8 mouse cellular contexts compared by ENCODE assay signal in the genomic region with DNA sequence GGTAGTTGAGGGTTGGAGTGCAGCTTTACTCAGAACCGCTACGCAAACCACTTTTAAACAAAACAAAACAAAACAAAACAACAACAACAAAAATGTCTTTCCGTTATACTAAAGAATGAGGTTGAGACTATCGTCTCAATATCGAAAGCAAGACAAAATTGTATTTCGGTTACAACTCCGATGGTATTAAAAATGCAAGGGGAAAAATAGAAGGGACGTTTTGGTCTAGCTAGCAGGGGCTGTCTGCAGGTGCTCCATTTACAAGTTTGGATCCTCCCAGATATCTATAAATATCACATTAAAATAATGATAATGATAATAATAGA. TPM values are rescaled to one million over a fixed set of nuclear protein-coding genes. Genes with fewer than 3 reads are reported as not detected.
DNase-seq lines count a peak whose midpoint lies in the region; ATAC-seq and TF ChIP-seq lines count a peak whose summit lies in the region.

A gene (minus strand): TSS at position 27 of the 326 bp plus-strand sequence.

- H3K9ac ChIP-seq in heart, adult 2 months (ENCODE audit: low read depth, low read length), result peak within 1 kb of the TSS; percentile 55
- H3K9ac ChIP-seq in ES-E14 (ENCODE audit: insufficient read depth, low read depth, low read length, poor library complexity, severe bottlenecking), result peak within 1 kb of the TSS; percentile 54; the same call in 1 of the 2 replicates
- H3K9ac ChIP-seq in forebrain, embryonic 15.5 days (replicated peaks), result peak within 1 kb of the TSS; percentile 93
- peak within 1 kb of the TSS; percentile 65 for H3K9ac ChIP-seq in liver, embryonic 12.5 days
- H3K9ac ChIP-seq in stomach, postnatal 0 days (ENCODE audit: low read length), result peak within 1 kb of the TSS; percentile 59

- H3K9me3 ChIP-seq in ES-E14 (ENCODE audit: control insufficient read depth, insufficient read depth, low read depth, low read length), result no peaks in the 10 kb centered on the region
- no peaks in the 10 kb centered on the region for H3K9me3 ChIP-seq in forebrain, embryonic 15.5 days
- H3K9me3 ChIP-seq in liver, embryonic 12.5 days (replicated peaks), result no peaks in the 10 kb centered on the region
- no peaks in the 10 kb centered on the region for H3K9me3 ChIP-seq in stomach, postnatal 0 days (ENCODE audit: control insufficient read depth, low read length)

- DNase-seq in heart, adult 2 months, result no peak
- no peak for DNase-seq in heart, adult 11 months
- no peak for DNase-seq in ES-E14 (ENCODE audit: low read depth, low spot score)
- no peak for DNase-seq in stomach, postnatal 0 days (ENCODE audit: low spot score)
- DNase-seq in left cerebral cortex, adult 9 months (ENCODE audit: low spot score in 2 of 2), result no peak
- DNase-seq in ovary, postnatal 10 days (ENCODE audit: low spot score), result no peak

- H3K79me2 ChIP-seq in heart, adult 2 months (replicated peaks; ENCODE audit: control insufficient read depth, insufficient read depth, low read length), result no peaks in the 10 kb centered on the region

- no peaks in the 10 kb centered on the region for H3K36me3 ChIP-seq in heart, adult 2 months (ENCODE audit: control insufficient read depth, insufficient read depth, low read length)
- H3K36me3 ChIP-seq in ES-E14 (ENCODE audit: control insufficient read depth, insufficient read depth, low read length, poor library complexity, severe bottlenecking), result no peaks in the 10 kb centered on the region
- H3K36me3 ChIP-seq in forebrain, embryonic 15.5 days, result no peaks in the 10 kb centered on the region
- H3K36me3 ChIP-seq in liver, embryonic 12.5 days, result no peaks in the 10 kb centered on the region
- no peaks in the 10 kb centered on the region for H3K36me3 ChIP-seq in stomach, postnatal 0 days (ENCODE audit: control insufficient read depth, insufficient read depth, low read length)

- peak within 1 kb of the TSS; percentile 52 for H3K27ac ChIP-seq in heart, adult 2 months
- no peak within 1 kb of the TSS for H3K27ac ChIP-seq in ES-E14 (ENCODE audit: insufficient read depth, low read depth, low read length, poor library complexity, severe bottlenecking)
- H3K27ac ChIP-seq in forebrain, embryonic 15.5 days (replicated peaks), result peak within 1 kb of the TSS; percentile 95
- H3K27ac ChIP-seq in liver, embryonic 12.5 days, result peak within 1 kb of the TSS; percentile 54
- H3K27ac ChIP-seq in stomach, postnatal 0 days (replicated peaks), result peak within 1 kb of the TSS; percentile 65

- H3K4me3 ChIP-seq in heart, adult 2 months, result peak within 1 kb of the TSS; percentile 57
- H3K4me3 ChIP-seq in ES-E14 (ENCODE audit: insufficient read depth in 1 of 2, low read depth in 1 of 2, low read length in 2 of 2, poor library complexity in 1 of 2, severe bottlenecking in 1 of 2), result peak within 1 kb of the TSS; percentile 48 to 81
- peak within 1 kb of the TSS; percentile 75 for H3K4me3 ChIP-seq in forebrain, embryonic 15.5 days
- peak within 1 kb of the TSS; percentile 64 for H3K4me3 ChIP-seq in liver, embryonic 12.5 days
- peak within 1 kb of the TSS; percentile 46 for H3K4me3 ChIP-seq in stomach, postnatal 0 days (ENCODE audit: low read depth, low read length)

- H3K4me2 ChIP-seq in forebrain, embryonic 15.5 days (replicated peaks), result peak within 1 kb of the TSS; percentile 80
- peak within 1 kb of the TSS; percentile 74 for H3K4me2 ChIP-seq in liver, embryonic 12.5 days
- peak within 1 kb of the TSS; percentile 77 for H3K4me2 ChIP-seq in stomach, postnatal 0 days (replicated peaks; ENCODE audit: low read depth)

- TF ChIP-seq CTCF in heart, adult 2 months (IDR thresholded peaks at IDR 0.05), result no peak
- TF ChIP-seq CTCF in stomach, postnatal 0 days (IDR thresholded peaks at IDR 0.05; ENCODE audit: low read depth), result no peak

- 2% methylated on average over 8 of the region's 8 CpGs for WGBS in heart, adult 2 months
- 15% methylated on average over 8 of the region's 8 CpGs for WGBS in forebrain, embryonic 15.5 days
- 33% methylated on average over 8 of the region's 8 CpGs for WGBS in liver, embryonic 12.5 days (ENCODE audit: insufficient replicate concordance)
- WGBS in stomach, postnatal 0 days, result 9% methylated on average over 8 of the region's 8 CpGs

- intact Hi-C loops in heart, adult 2 months (cut with DNase I), result no loop called here

- TF ChIP-seq EP300 in heart, adult 2 months (IDR thresholded peaks at IDR 0.05; ENCODE audit: insufficient read depth, low read depth, low read length), result no peak
- TF ChIP-seq EP300 in stomach, postnatal 0 days (optimal IDR thresholded peaks at IDR 0.05), result no peak

- no peak for TF ChIP-seq POLR2A in heart, adult 2 months (IDR thresholded peaks at IDR 0.05; ENCODE audit: insufficient read depth, low read depth, low read length)

- in situ Hi-C loops in ES-E14 (cut with MboI; ENCODE audit: low sequenced_read_pairs in 2 of 2, unreplicated experiment in 2 of 2), result no loop called here

- no peak for ATAC-seq in forebrain, embryonic 15.5 days (replicated peaks)
- ATAC-seq in liver, embryonic 12.5 days, result no peak
- no peak for ATAC-seq in stomach, postnatal 0 days (ENCODE audit: low FRiP score, low TSS enrichment)

- H3K4me1 ChIP-seq in heart, adult 2 months (ENCODE audit: control insufficient read depth, insufficient read depth, low read length), result no peaks in the 10 kb centered on the region
- H3K4me1 ChIP-seq in ES-E14 (ENCODE audit: control insufficient read depth in 2 of 2, insufficient read depth in 2 of 2, low read length in 2 of 2, poor library complexity in 1 of 2), result peaks cover 2% of the 10 kb centered on the region in 2 experiments; a peak in 1 of 4 replicates
- H3K4me1 ChIP-seq in forebrain, embryonic 15.5 days, result 0 out of 2 replicates have a peak, but pooled peaks cover 7% of the 10 kb centered on the region
- H3K4me1 ChIP-seq in liver, embryonic 12.5 days, result peaks cover 8% of the 10 kb centered on the region; the same call in 1 of the 2 replicates
- H3K4me1 ChIP-seq in stomach, postnatal 0 days (replicated peaks; ENCODE audit: control insufficient read depth, insufficient read depth), result no peaks in the 10 kb centered on the region

- H3K27me3 ChIP-seq in heart, adult 2 months (ENCODE audit: control insufficient read depth, insufficient read depth, low read length), result no peaks in the 10 kb centered on the region
- H3K27me3 ChIP-seq in forebrain, embryonic 15.5 days, result no peaks in the 10 kb centered on the region
- H3K27me3 ChIP-seq in liver, embryonic 12.5 days (replicated peaks), result no peaks in the 10 kb centered on the region
- no peaks in the 10 kb centered on the region for H3K27me3 ChIP-seq in stomach, postnatal 0 days (ENCODE audit: control insufficient read depth, insufficient read depth, low read length)

TF ChIP-seq in ES-E14, 5 proteins besides CTCF, POLR2A, EP300 and RAD21:
- TF ChIP-seq HCFC1 (IDR thresholded peaks at IDR 0.05; ENCODE audit: borderline replicate concordance, insufficient read depth, low read length), result no peak
- no peak for TF ChIP-seq MAFK (IDR thresholded peaks at IDR 0.05; ENCODE audit: insufficient read depth, low read depth, low read length)

RNA-seq across cellular contexts. Expression of the gene that starts here (rescaled TPM):
- total RNA-seq in heart, adult 2 months (2021), result 1 to 10 TPM; 2.3 to 3.7 TPM
- polyA plus RNA-seq in heart, adult 2 months (2012; rRNA removed), result 6.8 and 12.5 TPM in 2 replicates
- total RNA-seq in ES-E14 (2012; rRNA removed), result 12.3 and 12.4 TPM in 2 replicates
- polyA plus RNA-seq in forebrain, embryonic 15.5 days (2015; fragmentation: Nextera tagmentation; extraction: Ambion mirVana), result 84.0 and 88.3 TPM in 2 replicates
- polyA plus RNA-seq in liver, embryonic 12.5 days (2016; fragmentation: Nextera tagmentation; extraction: Ambion mirVana), result 8.7 and 10.2 TPM in 2 replicates
- 10.7 and 12.1 TPM in 2 replicates for polyA plus RNA-seq in stomach, postnatal 0 days (2015; fragmentation: Nextera tagmentation; extraction: Ambion mirVana)
